ENCODE assay signal across 10 mouse cellular contexts in genomic region chr8:109458580-109458979, GRCm38 (mm10). TPM values are rescaled to one million over a fixed set of nuclear protein-coding genes. Genes with fewer than 3 reads are reported as not detected.
DNase-seq lines count a peak whose midpoint lies in the region; ATAC-seq lines count a peak whose summit lies in the region.
"Had no signal": no experiment of that assay in that cellular context is flagged by ENCODE, and none has a peak within 500 bp of the region (broad histone marks: within the 10 kb centered on the region; RNA-seq: fewer than 3 reads in every experiment).

No protein-coding gene starts in this region.

- 87% methylated on average over 12 of the region's 12 CpGs for WGBS in kidney, embryonic 15.5 days
- 63% methylated on average over 12 of the region's 12 CpGs for WGBS in heart, embryonic 15.5 days

- no peaks in the 10 kb centered on the region for H3K36me3 ChIP-seq in kidney, embryonic 15.5 days
- no peaks in the 10 kb centered on the region for H3K36me3 ChIP-seq in heart, embryonic 15.5 days
- H3K36me3 ChIP-seq: liver, embryonic 15.5 days had no signal

- H3K4me3 ChIP-seq in kidney, embryonic 15.5 days (replicated peaks): no peak overlapping the region
- peak overlapping the region; percentile 18; the same call in 1 of the 2 replicates for H3K4me3 ChIP-seq in heart, embryonic 15.5 days
- H3K4me3 ChIP-seq: liver, embryonic 15.5 days had no signal

- DNase-seq in kidney, postnatal 10 days: peak; percentile 36
- peak; percentile 5 to 7 for DNase-seq in B cell, adult 2 months
- DNase-seq in ES-CJ7 (ENCODE audit: low read depth, low spot score) (peak; percentile 78), adipocyte (ENCODE audit: low spot score) (no peak)
- no peak for DNase-seq in frontal cortex, postnatal 25 days (ENCODE audit: low spot score in 2 of 2)

- H3K9ac ChIP-seq in kidney, embryonic 15.5 days: no peak overlapping the region
- H3K9ac ChIP-seq in heart, embryonic 15.5 days: no peak overlapping the region
- H3K9ac ChIP-seq: liver, embryonic 15.5 days had no signal

- peaks cover under 1% of the 10 kb centered on the region for H3K4me1 ChIP-seq in kidney, embryonic 15.5 days
- H3K4me1 ChIP-seq in heart, embryonic 15.5 days (replicated peaks): peaks cover 3% of the 10 kb centered on the region
- H3K4me1 ChIP-seq: liver, embryonic 15.5 days had no signal

- no peak for ATAC-seq in kidney, embryonic 15.5 days (replicated peaks; ENCODE audit: low FRiP score)
- ATAC-seq in heart, embryonic 15.5 days (replicated peaks; ENCODE audit: insufficient number of reproducible peaks, insufficient read depth, low FRiP score, low read depth): no peak
- no peak for ATAC-seq in megakaryocyte-erythroid progenitor cell, adult 5-6 weeks (replicated peaks; ENCODE audit: low FRiP score, low TSS enrichment, poor library complexity, severe bottlenecking)

- no peak overlapping the region for H3K27ac ChIP-seq in kidney, embryonic 15.5 days
- H3K27ac ChIP-seq in heart, embryonic 15.5 days: no peak overlapping the region
- H3K27ac ChIP-seq: liver, embryonic 15.5 days had no signal

- H3K27me3 ChIP-seq in kidney, embryonic 15.5 days: 0 out of 2 replicates have a peak, but pooled peaks cover 5% of the 10 kb centered on the region
- no peaks in the 10 kb centered on the region for H3K27me3 ChIP-seq in heart, embryonic 15.5 days
- H3K27me3 ChIP-seq: liver, embryonic 15.5 days had no signal

- no peaks in the 10 kb centered on the region for H3K9me3 ChIP-seq in kidney, embryonic 15.5 days (replicated peaks)
- H3K9me3 ChIP-seq in heart, embryonic 15.5 days (replicated peaks): no peaks in the 10 kb centered on the region
- H3K9me3 ChIP-seq: liver, embryonic 15.5 days had no signal

- H3K4me2 ChIP-seq in kidney, embryonic 15.5 days: no peak overlapping the region
- 0 out of 2 replicates have a peak overlapping the region, but pooled peaks have one; percentile 25 for H3K4me2 ChIP-seq in heart, embryonic 15.5 days
- H3K4me2 ChIP-seq: liver, embryonic 15.5 days had no signal

RNA-seq across cellular contexts. Expression of gene Pmfbp1, which starts 35.2 kb away (rescaled TPM):
- polyA plus RNA-seq in kidney, embryonic 15.5 days (2015; fragmentation: Nextera tagmentation; extraction: Ambion mirVana): 0.08 and 0.10 TPM in 2 replicates
- 0.10 and 0.11 TPM in 2 replicates for polyA plus RNA-seq in heart, embryonic 15.5 days (2015; fragmentation: Nextera tagmentation; extraction: Ambion mirVana)
- not detected in 2 replicates for total RNA-seq in megakaryocyte-erythroid progenitor cell, adult 5-6 weeks (2014; fragmentation: Nextera tagmentation)
- total RNA-seq in megakaryocyte-erythroid progenitor cell, adult 5-6 weeks (2017): not detected in 2 replicates
- total RNA-seq: heart, adult 18-20 months had no signal
- polyA plus RNA-seq: liver, embryonic 15.5 days had no signal

Comparison
In these comparisons a context has a peak if more than half of its experiments do, and no peak if none do; other contexts are left out.
1. DNase-seq: peak in kidney, postnatal 10 days (single experiment), B cell, adult 2 months (2 of 2) and ES-CJ7 (single experiment); none in frontal cortex, postnatal 25 days (0 of 2) and adipocyte (single experiment).